Mouse (Mus musculus) heart, postnatal 25 days (tissue): ENCODE measurements around the gene Mbnl1. TPM values are rescaled to one million over a fixed set of nuclear protein-coding genes. Genes with fewer than 3 reads are reported as not detected.

ENCODE experiments used
- DNase-seq: peaks from one replicate; pipeline ENCODE4 v3.0.0; 2022; ENCODE audit warnings: low spot score
- intact Hi-C: fragments of 180-260 bp; cut with DNase I; formaldehyde crosslinking; loops from one replicate; pipeline ENCODE4 v1.15.1; 2025
- total RNA-seq, 2 experiments: library from RNA; stranded (reverse); gene quantifications; 2 replicates each; pipeline ENCODE4 v1.2.3; 2021

Mbnl1 gene
- total RNA-seq, 2 experiments from 2014 or later: 191 to 197 TPM

DNA sequence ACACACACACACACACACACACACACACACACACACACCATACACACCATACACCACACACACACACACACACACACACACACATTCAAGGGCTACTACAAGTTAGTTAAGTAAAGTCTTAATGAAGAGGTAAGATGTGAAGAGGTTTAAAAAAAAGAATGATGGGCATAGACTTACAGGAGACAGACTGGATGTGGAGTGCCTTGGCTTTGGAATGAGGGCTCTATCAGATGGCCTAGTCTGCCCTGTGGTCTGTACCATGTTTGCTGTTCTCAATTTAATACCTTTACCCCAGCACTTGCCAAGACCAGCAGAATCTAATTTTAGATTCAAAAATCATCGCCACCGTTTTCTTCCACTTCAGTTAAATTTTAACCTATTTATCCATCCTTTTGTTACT lies 41.1 kb downstream of the Mbnl1 start:
- intact Hi-C loops: no loop called here
- DNase-seq: no peak

DNA sequence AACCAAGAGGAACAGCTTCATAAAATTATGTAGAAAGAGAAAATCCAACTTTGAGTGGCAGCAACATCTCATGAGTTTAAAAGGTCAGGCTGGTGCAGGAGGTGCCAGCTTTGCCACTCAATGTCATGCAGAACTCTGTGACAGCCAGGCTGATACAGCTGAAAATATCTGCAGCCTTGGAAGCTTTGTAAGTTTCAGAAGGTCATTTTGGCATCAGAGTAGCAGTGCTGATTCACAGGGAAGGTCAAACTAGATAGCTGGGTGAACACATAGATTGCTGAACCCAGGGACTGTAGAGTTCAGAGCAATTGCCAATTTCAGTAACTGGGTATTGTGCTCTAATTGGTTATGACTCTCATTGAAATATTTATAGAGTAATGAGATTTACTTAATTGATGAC lies 42.8 kb downstream of the Mbnl1 start:
- intact Hi-C loops: no loop called here
- DNase-seq: no peak

DNA sequence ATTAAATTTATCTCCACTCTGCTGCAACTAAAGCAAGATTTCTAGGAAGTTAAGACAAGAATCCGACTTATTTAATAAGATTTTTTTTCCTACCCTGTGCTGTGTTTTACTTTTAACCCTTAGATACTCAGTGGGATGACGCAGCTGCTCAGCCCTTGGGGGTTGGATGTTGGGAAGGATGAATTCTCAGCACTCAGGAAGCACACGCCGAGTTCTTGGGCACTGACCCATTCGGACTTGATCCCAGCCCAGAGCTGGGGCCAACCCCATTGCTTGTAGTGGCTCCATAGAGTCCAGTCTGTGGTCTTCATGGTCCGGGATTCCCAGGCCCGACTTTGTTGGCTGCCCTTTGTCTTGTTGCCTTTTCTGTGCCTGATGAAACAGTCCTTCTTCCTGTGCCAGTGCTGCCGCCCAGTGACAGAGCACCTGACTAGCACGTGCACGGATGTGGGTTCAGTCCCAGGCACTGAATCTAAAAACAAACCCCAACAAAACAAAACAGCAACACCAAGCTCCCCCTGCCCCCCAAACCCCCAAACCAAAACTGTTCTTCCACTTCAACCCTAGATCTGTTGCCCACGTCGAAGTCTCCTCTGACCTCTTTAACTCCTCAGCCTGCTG lies 43.5 kb downstream of the Mbnl1 start:
- intact Hi-C loops: no loop called here
- DNase-seq: no peak

DNA sequence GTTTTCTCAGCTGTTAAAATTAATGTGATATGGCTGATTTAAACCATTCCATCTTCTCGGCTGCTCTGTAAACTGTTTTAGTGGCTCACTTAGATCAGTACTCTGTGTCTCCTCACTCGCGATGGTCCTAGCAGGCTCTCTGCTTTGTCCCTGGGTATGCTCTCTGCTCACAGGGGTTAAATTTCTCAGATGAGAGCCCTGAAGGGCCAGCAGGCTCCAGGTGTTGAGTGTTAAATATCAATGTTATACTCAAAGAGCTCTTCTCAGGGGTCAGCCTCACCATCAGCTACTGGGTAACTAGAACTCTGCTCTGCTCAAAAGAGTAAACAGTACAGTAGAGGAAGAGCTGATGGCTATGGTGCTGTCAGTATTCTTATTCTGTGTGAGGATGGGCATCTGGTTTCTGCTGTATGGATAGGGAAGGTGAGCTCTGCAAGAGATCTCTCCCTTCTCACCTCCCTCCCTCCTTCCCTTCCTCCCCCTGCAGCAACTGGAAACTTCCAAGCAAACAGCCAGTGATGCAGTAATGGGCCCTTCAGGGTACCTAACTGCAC lies 44.7 kb downstream of the Mbnl1 start:
- intact Hi-C loops: no loop called here
- no peak for DNase-seq

DNA sequence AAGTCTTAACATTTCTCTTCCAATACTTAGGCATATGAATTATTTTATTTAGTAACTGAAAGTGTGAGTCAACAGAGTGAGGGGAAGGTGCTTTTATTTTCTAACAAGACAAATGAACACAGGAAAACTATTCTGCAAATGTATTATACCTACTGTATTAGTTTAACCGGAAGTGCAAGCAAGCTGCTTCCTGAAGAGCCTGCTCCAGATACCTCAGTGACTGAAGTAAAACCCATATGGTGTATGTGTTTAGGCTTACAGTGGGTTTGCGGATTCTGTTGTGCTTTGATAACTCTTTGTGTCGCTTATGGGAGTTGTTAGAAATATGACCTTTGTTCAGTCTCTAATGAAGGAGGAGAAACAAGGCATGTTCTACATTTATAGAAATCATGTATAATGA lies 46.7 kb downstream of the Mbnl1 start:
- intact Hi-C loops: no loop called here
- DNase-seq: no peak

DNA sequence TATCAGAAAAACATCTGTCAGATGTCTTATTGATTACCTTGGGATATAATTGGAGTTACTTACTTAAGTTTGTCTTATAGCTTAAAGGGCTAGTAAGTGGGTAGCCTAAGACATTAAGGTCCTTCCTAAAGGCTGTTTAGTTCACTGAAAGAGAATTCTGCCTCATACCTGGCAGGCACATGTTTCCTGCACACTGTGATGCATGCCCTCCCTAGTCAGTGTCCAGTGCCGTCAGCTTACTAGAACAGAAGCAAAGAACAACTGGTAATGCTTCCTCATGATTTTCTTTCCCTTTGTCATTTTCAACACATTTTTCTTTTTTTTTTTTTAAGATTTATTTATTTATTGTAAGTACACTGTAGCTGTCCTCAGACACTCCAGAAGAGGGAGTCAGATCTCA lies 51.5 kb downstream of the Mbnl1 start:
- no peak for DNase-seq
- intact Hi-C loops: no loop called here

DNA sequence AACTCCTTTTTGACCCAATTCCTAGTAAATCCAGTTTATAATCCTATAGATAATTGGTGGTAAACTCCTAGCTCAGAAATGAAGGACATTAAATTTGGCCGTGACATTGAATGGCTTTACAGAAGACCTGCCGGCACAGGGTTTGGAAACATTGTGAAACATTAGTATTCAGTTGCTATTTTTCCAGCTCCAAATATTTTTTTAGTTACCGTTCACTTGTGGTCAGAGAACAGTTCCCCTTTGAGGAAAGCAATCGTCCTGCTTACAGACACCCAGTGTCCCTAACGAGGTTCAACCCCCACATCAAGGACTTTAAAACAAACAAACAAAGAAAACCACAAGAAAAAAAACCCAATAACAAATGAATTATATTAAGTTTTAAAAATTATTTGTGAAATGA lies 58.7 kb downstream of the Mbnl1 start:
- intact Hi-C loops: no loop called here
- DNase-seq: no peak

DNA sequence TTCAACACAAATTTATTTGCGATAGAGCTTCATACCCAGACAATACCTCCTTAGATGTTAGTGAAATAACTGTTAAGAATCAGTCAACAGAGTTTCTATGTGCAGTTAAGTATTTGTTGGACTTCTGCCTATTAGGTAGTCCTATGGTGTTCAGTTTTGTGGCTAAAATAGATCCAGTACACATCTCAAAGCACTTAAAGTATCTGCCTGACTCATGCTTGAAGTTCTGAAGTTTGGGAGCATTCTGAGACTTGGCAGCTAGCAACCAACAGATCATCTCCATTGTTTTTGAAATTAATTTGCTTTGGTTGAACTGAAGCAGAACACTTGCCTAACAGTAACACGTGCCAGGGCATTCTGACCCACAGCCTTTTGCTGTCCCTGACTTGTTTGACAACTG lies 59.2 kb downstream of the Mbnl1 start:
- DNase-seq: no peak
- intact Hi-C loops: no loop called here

DNA sequence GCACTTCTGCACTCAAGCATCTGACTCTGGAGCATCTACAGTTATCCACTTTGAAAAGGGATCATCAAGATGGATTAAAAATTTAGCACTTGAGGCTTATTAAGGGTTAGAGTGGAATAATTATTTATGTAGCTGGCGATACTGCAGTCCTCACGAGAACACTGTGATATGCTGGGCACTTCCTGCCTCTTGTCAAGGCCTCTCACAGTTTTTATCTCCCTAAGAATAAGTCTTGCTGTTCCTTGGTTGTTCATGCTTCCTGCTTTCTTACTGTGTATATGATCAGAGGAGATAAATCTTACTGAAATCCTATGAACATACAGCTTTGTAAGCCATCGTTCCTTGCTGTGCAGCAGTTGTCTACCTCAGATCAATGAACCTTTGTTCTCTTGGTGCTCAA lies 62.6 kb downstream of the Mbnl1 start:
- no peak for DNase-seq
- intact Hi-C loops: loop anchor here (5.0 kb wide), 1 partner anchor 37 kb away; no protein-coding TSS in a partner anchor

DNA sequence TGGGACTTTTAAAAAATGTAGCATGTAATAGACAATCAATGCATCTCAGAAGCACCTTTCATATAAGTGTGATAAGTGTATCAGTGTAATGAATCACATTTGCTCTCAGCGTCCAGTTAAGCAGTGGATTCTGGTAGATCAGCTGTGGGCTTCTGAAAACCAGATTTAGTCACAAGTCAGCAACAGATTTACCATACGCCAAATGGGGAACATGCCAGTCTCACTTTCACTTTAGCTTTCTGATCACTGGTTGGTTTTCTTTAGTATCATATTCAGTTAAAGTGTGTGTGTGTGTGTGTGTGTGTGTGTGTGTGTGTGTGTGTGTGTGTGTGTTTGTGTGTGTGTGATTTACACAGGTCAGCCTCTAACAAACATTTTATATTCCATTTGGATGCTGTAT lies 64.4 kb downstream of the Mbnl1 start:
- intact Hi-C loops: loop anchor here (5.0 kb wide), 1 partner anchor 35 kb away; no protein-coding TSS in a partner anchor
- DNase-seq: no peak

DNA sequence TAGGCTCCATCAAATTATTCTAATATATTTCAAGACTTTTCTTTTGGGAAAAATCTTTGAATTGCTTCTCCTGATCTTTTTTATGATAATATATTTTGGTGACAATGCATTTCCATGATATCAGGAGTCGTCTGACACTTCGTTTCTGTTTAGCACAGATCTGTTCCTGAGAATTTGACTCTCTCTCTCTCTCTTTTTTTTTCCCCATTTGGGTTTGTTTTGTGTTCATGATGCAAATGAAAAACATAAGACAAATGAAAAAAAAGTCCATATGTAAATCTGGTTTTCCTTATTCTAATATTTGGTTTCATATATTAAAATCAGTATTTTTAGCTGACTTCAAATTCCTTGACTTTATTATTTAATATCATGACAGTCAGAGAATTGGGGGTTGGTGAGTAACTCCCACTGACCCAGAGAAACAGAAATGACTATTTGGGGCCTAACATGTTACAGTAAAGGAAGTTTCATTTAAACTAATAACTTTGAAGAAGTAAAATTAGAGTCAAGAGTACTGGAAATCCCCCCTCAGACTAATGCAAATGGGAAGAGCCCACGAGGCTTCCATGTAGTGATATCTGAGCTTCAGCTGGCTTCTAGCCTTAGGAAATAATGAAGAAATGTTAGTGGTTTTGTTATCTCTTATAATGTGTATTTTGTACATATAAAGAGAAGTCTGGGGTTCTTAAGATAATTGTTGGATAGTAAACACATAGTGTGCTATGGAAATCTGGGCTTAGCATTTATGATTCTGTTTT lies 65.8 kb downstream of the Mbnl1 start:
- intact Hi-C loops: loop anchor here (5.0 kb wide), 1 partner anchor 34 kb away; no protein-coding TSS in a partner anchor
- DNase-seq: no peak

DNA sequence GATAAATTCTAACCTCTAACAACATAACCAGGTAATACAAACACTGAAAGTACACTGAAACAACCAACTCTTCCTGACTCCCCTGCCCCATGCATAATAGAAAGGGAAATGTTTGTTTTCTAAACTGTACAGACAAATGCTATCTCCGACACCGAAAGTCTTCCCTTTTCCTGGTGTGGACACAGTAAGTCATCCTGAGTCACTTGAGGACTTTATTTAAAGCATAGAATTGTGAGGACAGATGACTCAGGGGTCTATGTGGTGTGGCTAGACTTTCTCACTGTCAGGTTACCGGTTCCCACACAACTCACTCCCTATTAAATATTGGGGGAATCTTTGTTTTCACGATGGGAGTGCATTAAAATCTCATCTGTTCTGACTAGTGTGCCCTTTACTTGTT lies 68.5 kb downstream of the Mbnl1 start:
- no peak for DNase-seq
- intact Hi-C loops: no loop called here

DNA sequence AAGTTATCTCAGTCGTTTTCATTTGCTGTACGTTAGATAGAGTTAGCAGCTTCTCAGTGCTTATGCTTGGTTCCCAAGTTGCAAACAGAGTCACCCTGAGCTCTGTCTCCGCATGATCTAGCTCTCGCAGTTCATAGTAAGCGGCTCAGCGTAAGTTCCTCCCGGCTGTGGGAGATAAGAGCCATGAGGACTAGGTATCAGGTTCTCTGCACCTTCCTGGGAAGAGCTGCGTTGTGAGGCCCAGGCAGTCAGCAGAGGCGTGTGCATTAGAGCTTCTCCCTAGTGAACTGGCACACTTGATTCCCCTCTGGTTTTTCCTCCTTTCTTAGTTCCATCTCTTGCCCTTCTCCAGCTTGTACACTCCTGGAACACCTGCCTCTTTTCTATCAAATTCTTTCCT lies 73.6 kb downstream of the Mbnl1 start:
- intact Hi-C loops: no loop called here
- no peak for DNase-seq

DNA sequence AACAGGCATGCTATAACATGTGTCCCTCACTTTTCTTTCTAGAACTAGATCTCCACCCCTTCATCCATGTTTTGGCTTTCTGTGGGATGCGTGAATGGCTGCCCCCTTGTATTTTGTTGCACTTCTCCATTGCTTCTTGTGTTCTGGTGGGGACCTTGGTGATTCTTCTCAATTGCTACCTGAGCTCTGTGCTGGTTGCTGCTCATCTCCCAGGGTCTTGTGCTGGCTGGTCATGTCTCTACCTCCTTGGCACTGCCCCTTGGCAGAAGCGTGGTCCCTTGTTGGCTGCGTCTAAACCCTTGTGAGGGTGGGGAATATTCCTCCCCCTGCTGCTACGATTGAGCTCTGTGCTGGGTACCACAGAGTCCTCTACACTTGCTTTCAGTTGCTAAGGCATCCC lies 74.3 kb downstream of the Mbnl1 start:
- intact Hi-C loops: no loop called here
- no peak for DNase-seq

DNA sequence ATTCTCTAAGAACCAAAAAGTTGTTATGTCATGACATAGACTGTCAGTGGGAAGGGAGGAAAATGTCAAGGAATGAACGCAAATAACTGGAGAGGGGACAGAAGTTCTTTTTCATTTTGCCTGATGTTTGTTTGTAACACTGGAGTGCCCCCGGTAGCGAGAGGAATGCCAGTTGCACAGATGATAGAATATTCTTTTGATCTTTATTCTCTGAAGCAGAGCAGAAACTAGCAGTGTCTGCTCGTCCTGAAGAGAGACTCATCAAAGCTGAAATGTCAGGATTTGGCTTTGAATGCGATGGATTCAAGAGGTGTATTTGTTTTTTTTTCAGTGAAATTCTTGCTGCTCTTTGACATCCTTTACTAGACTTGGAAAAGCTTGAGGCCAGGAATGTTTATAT lies 77.9 kb downstream of the Mbnl1 start:
- intact Hi-C loops: no loop called here
- DNase-seq: no peak

DNA sequence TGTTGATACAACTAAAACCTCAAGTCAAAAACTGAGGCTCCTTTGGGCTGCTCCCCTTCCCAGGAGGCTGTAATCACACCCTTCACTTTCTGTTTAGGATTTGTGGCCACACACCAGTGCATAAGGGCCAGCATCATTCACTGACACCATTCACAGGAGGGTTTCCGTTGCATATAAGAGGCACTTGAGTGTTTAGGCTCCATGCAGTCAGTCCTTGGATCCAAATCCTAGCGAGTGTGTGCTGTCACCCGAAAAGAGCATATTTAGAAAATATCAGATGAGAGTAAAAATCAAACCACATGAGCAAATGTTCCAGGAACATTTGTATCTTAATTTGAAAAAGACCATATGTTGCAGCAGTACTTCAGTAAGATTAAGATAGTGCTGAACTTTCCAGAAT lies 79.0 kb downstream of the Mbnl1 start:
- intact Hi-C loops: no loop called here

DNA sequence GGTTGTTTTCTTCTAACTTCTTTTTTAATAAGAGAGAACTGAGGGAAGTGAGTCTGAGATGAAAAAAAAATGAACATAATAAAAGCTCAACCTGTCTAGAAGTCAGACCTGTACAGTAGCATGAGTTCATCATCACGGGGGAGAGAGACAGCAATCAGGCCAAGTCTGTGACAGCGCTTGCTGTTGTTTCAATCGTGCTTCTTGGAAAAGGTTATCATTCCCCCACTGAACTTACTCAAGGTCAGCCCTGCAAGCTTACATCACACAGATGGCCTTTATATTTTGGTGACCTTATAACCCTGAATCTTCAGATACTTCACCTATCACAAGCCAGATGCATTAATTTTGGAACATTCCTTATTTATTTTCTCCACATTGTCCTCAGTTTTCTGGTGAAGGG lies 80.4 kb downstream of the Mbnl1 start:
- intact Hi-C loops: no loop called here
- DNase-seq: no peak

More for the DNA sequence above, 79.0 kb downstream of the Mbnl1 start:
- DNase-seq: no peak

DNA sequence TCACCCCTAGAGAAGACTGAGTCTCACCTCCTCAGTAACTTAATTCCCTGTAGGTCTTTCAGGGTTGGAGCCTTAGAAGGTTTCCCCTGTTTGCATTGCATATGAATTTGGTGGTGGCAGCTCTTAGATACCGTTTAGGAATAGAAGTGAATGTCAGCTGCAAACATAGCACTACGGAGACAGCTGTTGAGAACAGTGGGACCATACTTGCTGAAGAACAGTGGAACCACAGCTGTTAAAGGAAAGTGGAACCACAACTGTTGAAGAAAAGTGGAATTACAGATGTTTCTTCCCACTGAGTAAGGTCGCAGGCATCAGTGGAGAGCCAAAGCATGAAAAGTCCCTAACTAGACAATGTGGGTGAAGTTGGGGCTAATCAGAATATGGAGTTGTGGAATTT lies 84.0 kb downstream of the Mbnl1 start:
- no peak for DNase-seq
- intact Hi-C loops: no loop called here

DNA sequence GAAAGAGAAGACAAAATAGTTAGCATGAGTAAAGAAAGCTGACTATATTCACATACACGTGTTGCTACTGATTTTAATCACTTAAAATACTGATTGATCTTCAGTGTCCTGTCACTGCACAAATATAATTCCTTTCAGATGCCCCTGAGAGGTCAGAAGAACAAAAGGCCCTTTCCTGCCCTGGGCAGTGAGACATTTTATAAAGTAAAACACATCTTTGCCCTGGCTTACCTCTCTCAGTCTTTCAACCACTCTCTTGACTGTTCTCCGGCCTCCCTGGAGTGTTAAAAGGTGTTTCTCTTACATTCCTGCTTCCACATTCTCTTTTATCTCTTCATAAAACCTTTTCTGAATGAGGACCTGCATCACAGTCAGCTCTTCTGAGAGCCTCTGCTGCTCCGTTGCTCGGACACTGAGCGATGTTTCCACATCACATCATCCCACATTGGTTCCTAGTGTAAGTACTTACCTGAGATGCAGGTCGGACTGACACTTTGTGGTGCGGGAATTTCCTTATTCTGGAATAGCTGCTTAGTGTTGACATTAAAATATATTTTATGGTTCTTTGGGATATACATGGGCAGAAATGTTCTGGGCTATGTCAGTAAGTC lies 85.7 kb downstream of the Mbnl1 start:
- intact Hi-C loops: no loop called here
- no peak for DNase-seq

DNA sequence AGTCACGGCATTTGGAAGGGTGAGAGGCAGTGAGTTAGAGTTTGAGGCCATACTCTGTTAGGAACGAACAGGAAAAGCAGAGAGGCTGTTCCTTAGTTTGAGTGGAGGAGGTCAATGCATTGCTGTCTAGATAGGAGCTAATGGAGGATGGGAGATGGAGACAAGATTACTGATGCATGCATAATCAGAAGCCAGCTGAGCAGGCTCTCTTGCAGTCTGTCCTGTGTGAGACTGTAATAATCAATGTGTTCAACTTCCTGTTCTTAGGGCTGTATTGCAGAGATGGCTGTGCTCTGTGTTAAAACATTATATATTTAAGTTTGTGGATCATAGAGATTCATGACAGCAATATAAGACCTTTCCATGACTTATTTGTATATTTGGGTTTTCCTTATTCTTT lies 87.1 kb downstream of the Mbnl1 start:
- no peak for DNase-seq
- intact Hi-C loops: no loop called here
